Mouse (Mus musculus): ENCODE results near the gene Atp2c2.

GRCm38 (mm10) chr8:119678138-119678843 lies 21.5 kb upstream of the Atp2c2 start:
- TF ChIP-seq TCF12 (IDR thresholded peaks at IDR 0.05; ENCODE audit: low read depth, low read length) = no peak
- TF ChIP-seq CTCF (IDR thresholded peaks at IDR 0.05 in 2 of 3, conservative IDR thresholded peaks at IDR 0.05 in 1 of 3; ENCODE audit: control insufficient read depth in 1 of 3, insufficient read depth in 1 of 3, low read depth in 2 of 3, low read length in 3 of 3, poor library complexity in 1 of 3, severe bottlenecking in 1 of 3) = peak; percentile 74 to 78 (median 75)
- TF ChIP-seq ZNF384 (IDR thresholded peaks at IDR 0.05; ENCODE audit: low read depth, low read length) = no peak
- no peak for TF ChIP-seq JUND (IDR thresholded peaks at IDR 0.05; ENCODE audit: low read depth, low read length)
- no peak for TF ChIP-seq UBTF (IDR thresholded peaks at IDR 0.05; ENCODE audit: borderline replicate concordance, insufficient read depth, low read depth, low read length)
- no peak; the same call in 1 of the 2 replicates for TF ChIP-seq RAD21 (IDR thresholded peaks at IDR 0.05; ENCODE audit: low read depth, low read length)
- TF ChIP-seq POLR2A (IDR thresholded peaks at IDR 0.05; ENCODE audit: control insufficient read depth in 1 of 2, insufficient read depth in 1 of 2, low read depth in 1 of 2, low read length in 2 of 2, poor library complexity in 1 of 2) = no peak
- no peak for TF ChIP-seq TBP (IDR thresholded peaks at IDR 0.05; ENCODE audit: low read depth, low read length)
